Mouse (Mus musculus): ENCODE results near the gene Smtnl2.
"Not testable (repeated sequence)": the region's sequence is repeated elsewhere in the genome, so short reads cannot be mapped to it uniquely, and the experiment has no call there.

Gene Smtnl2

DNA sequence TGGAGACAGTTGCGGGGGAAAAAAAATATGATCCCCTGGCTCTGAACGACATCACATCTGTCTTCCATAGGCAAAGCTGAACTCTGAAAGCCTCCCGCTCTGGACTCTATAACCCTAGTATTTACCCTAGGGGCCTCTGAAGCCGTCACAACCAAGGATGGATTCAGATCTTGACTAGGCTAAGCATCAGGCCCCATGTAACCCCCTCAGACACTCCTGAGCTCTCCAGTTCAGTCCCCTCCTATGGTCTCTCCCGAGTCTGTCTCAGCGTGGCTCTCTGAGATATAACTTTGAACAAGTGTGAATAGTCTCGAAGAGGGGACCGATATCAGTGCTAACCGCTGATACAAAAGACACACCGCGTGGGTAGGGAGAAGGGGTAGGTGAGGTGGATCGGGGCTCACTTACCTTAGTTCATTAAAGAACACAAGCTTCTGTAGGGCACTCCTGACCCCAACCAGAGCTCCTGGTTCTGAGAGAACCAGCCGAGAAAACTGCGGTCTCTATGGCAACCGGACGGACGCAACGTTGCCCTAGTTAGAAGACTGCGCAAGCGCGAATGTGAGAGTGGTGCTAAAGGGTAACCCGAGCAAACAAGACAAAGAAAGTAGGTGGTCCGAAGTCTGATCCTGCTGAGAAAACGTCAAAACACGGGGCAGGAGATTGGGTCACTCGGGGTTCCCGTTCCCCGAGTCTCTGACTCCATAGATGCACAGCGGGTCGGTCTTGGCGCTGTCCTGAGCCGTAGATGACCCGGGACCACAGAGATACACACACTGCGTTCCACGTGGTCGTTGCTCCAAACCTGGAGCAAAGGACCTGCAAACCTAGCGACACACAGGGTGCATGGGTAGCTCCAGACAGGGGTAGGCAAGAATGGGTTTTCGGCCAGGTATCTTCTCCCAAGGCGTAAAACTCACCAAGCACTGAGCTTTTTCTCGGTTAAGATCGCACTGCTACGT is 49.8 kb downstream of the Smtnl2 start:
- no peak for DNase-seq (ENCODE audit: low read depth, low spot score)

DNA sequence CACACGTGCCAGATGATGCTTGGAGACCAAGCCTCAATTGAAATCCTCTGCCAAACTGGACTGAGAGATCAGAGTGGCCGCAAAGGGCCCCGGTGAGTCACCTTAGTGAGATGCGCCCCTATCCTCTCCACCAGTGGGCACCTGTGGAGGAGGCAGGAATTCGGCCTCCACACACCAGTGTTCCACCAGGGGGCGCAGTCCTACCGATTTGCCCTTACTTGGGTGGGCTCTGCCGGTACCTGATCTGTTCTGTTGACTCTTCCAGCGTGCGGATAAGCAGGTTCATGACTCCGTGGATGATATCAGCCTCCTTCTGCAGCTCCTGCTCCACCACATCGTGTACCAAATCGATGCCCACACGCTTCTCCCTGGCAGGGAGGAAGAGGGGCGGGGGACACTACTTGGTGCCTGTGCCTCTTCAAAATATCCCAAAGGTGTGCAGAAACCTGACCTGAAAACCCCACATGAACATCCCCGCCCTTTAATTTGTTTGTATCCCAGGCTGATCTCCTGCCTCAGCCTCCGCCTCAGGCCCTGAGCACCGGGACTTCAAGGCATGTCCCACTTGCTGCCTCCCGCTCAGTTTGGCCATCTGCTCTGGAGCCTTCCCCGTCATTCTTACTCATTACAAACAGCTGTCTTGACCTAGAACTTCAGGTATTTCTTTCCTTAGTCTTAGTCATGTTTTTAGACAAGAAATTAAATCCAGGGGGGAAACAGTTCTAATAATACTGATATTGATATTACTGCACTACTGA is 56.4 kb downstream of the Smtnl2 start:
- DNase-seq (ENCODE audit: low read depth, low spot score): peak; percentile 67

DNA sequence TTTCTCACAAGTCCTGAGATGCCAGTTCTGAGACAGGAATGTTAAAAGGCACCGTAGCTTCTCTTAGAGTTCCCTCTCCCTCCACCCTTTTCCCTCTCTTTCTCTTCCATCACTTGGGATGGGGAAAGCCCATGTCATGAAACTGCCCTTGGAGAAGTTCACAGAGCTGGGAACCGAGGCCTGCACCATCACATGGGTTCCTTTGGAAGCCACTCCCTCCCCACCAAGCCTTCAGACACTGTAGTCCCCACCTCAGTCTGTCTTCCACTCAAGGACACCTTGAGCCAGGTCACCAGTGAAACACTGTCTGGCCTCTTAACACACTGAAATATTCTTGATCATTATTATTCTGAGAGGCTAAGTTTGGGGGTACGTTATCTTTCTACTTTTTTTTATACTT is 58.3 kb downstream of the Smtnl2 start:
- no peak for DNase-seq (ENCODE audit: low read depth, low spot score)

DNA sequence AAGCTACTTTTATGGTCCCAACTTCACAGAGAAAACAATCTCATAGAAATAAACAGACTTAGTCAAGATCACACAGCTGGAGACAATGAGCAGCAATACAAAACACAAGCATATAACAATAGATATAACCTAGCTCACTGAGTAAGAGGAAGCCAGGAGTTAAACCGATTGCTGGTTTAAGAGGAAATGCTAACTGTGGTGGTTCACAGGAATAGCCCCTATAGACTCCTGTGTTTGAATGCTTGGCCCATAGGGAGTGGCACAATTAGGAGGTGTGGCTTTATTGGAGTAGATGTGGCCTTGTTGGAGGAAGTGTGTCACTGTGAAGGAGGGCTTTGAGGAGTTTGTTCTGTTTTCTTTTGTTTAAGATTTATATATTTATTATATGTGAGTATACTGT is 59.2 kb downstream of the Smtnl2 start:
- DNase-seq (ENCODE audit: low read depth, low spot score): no peak

DNA sequence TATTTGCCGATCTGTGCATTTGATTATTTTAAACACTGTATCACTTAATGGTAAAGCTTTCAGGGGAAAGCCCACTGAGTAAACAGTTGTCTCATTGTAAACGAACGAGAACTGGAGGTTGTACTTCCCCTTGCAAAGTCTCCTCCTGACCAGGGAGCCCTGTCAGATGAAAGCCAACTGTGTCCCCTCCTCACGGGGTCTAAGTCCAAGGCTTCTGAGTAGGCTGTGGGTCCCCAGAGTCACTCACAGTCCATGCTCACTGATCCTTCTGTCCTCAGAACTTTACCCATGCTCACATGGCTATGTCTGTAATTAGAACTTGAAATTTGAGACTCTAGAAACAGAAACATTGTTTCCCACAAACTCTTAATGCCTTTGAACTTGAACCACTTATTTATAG is 61.9 kb downstream of the Smtnl2 start:
- no peak for DNase-seq (ENCODE audit: low read depth, low spot score)

DNA sequence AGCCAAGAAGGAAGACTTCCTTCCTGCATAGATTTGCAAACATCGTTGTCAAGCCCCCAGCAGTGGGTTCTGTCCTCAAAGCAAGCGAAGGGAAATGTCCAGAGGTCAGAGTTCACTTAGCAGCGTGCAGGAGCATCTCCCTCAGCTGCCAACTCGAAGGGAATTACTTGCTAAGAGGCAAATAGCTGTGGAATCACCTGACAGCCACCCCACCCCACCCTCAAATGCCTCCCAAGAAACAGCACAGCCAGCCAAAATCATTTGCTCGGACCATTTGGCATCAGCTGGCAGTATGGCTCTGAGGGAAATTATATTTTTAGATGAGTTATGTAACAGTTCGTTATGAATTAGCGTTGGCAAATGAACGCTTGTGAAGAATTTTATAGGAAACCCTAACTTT is 62.5 kb downstream of the Smtnl2 start:
- no peak for DNase-seq (ENCODE audit: low read depth, low spot score)

DNA sequence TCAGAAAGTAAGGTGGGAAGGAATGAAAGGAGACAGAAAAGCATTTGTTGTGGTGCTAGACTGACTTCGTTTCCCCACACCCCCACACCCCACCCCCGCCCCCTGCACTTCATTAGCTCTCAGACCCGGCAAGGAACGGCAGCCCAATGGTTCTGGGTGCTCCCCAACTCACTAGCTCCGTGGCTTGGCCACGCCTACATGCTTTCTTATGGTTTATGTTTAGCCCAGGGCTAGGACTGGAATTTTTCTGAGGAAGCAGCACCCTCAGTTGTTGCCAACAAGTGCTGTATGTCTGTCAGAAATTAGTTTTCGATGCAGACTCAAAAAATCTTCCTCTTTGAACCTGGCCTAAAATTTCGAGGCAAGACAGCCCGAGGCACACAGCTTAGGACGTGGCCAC is 63.0 kb downstream of the Smtnl2 start:
- no peak for DNase-seq (ENCODE audit: low read depth, low spot score)

DNA sequence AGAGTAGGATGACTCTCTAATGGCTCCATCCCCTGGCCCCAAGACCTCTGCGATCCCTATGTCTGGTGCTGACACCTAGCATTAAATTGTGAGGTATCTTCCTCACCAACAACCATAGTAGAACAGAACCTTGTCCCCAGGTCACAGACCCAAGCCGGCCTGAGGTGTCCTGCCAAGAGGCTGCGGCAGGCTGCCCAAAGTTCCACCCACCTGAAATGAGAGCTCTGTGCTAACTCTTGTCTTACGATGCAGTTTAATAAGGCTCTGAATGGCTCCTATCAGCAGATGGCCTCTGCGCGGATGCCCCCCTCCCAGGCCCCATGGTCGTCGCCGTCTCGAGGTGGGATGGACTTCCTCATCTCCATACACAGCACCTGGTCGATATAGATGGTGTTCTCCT is 67.0 kb downstream of the Smtnl2 start:
- no peak for DNase-seq (ENCODE audit: low read depth, low spot score)

DNA sequence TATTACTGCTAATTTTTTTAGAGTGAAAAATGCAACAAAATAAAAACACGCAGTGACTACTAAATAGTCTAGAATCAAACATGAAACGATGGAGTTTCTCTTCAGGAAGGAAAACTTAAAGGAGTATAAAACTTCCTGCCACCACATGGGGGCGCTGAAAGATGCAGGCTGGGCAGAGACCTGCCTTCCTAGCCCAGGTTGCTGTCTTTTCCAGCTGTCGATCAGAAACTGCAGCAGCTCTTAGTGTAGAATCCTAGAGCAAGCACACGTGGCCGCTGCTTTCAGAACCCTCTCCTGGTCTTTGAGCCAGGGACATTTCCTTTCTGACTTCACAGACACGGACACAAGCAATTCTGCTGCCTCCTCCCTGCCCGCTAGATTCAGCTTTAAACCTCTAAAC is 67.6 kb downstream of the Smtnl2 start:
- DNase-seq (ENCODE audit: low read depth, low spot score): peak; percentile 69

DNA sequence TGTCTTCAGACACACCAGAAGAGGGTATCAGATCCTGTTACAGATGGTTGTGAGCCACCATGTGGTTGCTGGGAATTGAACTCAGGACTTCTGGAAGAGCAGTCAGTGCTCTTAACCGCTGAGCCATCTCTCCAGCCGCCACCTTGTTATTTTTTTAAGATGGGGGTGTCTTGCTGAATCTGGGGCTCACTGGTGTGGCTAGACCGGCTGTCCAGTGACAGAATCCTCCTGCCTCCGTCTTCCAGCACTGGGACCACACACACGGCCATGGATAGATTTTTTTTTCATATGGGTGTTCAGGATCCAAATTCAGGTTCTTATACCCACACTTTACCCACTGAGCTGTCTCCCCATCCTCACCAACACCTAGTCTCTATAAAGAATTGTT is 68.3 kb downstream of the Smtnl2 start:
- DNase-seq (ENCODE audit: low read depth, low spot score): not testable (repeated sequence)

DNA sequence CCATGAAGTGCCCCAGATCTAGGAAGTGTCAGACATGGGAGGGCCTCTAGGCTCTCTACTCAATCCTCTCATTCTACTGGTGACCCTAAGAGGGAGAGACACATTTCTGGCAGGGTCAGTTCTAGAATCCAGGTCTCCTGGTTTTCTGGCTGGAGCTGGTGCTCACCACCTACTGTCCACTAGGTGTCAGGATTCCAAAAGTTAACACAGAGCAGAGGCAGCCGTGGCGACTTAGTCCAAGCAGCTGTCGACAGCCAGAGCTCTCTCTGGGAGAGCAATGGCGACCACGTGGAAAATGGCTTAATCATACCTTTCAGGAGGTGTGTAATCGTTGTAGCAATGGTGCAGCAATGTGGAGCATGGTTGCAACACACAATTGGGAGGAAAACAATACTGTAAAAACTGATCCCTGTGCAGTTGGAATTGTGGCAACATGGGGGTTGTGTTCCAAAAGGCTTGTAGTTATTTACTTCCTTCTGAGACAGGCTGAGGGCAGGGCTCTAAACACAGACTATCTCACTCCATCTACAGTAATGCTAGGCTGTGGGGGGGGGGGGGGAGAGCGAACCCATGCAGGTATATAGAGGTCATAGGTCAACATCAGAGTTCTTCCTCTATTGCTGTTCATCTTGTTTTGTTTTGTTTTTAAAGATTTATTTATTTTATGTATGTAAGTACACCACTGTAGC is 68.8 kb downstream of the Smtnl2 start:
- DNase-seq (ENCODE audit: low read depth, low spot score): peak; percentile 65

DNA sequence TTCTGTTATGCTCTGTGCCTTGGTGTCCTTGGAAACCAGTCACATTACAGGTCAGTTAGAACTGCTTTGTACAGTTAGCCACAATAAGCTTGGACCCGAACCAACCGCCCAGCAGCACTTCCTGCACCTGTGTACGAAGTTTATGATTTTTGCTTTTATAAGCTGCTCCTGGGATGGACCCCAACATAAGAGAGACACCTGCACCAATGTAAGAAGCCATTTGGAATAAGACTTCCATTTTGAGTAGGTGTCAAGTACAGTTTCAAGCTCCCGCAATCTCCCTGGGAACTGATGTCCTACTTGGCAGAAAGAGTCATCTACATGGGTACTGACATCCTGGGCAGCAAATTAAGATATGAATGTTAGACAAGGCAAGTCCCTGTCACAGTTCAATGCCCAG is 71.8 kb downstream of the Smtnl2 start:
- DNase-seq (ENCODE audit: low read depth, low spot score): no peak

All from A20 (cell line).